Mouse (Mus musculus) kidney, embryonic 15.5 days (tissue): ENCODE measurements at regions not wholly inside any gene's neighbourhood (a gene's known extent, or its start where the extent isn't known, plus 50 kb on each side); places are given as distances from the start of the nearest gene placed in this dataset.
A peak's percentile ranks its signal among the peaks of the same experiment; 100 is the strongest.

ENCODE experiments used
- ATAC-seq: fragments of 200-750 bp; cut with Nextera tagmentation; replicated peaks from 2 replicates; pipeline ENCODE4 v1.8.0; 2017; ENCODE audit warnings: moderate TSS enrichment; ENCODE audit not compliant: low FRiP score
- H3K27ac ChIP-seq: fragments of 300-500 bp; sonication (generic); 2 replicates; pipeline ENCODE4 v1.5.1; 2015; ENCODE audit warnings: mild to moderate bottlenecking, inconsistent platforms
- H3K27me3 ChIP-seq: fragments of 300-500 bp; sonication (generic); 2 replicates; pipeline ENCODE4 v1.6.1; 2015; ENCODE audit warnings: inconsistent platforms
- H3K36me3 ChIP-seq: fragments of 300-500 bp; sonication (generic); 2 replicates; pipeline ENCODE4 v1.6.1; 2015; ENCODE audit warnings: inconsistent platforms
- H3K4me1 ChIP-seq: fragments of 300-500 bp; sonication (generic); 2 replicates; pipeline ENCODE4 v1.6.1; 2015; ENCODE audit warnings: inconsistent platforms
- H3K4me2 ChIP-seq: fragments of 300-500 bp; sonication (generic); 2 replicates; pipeline ENCODE4 v1.6.1; 2015; ENCODE audit warnings: moderate library complexity, mild to moderate bottlenecking, inconsistent platforms
- H3K4me3 ChIP-seq: fragments of 300-500 bp; sonication (generic); replicated peaks from 2 replicates; pipeline ENCODE4 v1.5.1; 2015; ENCODE audit warnings: mild to moderate bottlenecking, inconsistent platforms
- H3K9ac ChIP-seq: fragments of 300-500 bp; sonication (generic); 2 replicates; pipeline ENCODE4 v1.6.1; 2015; ENCODE audit warnings: mild to moderate bottlenecking, inconsistent platforms
- H3K9me3 ChIP-seq: fragments of 300-500 bp; sonication (generic); replicated peaks from 2 replicates; pipeline ENCODE4 v1.6.1; 2016; ENCODE audit warnings: inconsistent platforms
- WGBS: fragments of 180-500 bp; shearing (Covaris S2); methylation state at CpG from one replicate; pipeline ENCODE4 v1.1.7; 2015; ENCODE audit warnings: mixed read lengths; 5-methylcytosine and 5-hydroxymethylcytosine counted together

GRCm38 (mm10) chr6:10970587-10971138 lies 936.6 kb downstream of the Ndufa4 start:
- H3K9ac ChIP-seq = no peak overlapping the region
- 19% methylated on average over 11 of the region's 11 CpGs for WGBS
- H3K4me1 ChIP-seq = 0 out of 2 replicates have a peak, but pooled peaks cover 3% of the 10 kb centered on the region
- peak; percentile 79 for ATAC-seq
- H3K4me2 ChIP-seq = 0 out of 2 replicates have a peak overlapping the region, but pooled peaks have one; percentile 10
- H3K27ac ChIP-seq = peak overlapping the region; percentile 59
- H3K27me3 ChIP-seq = no peaks in the 10 kb centered on the region
- no peak overlapping the region for H3K4me3 ChIP-seq
- no peaks in the 10 kb centered on the region for H3K9me3 ChIP-seq
- H3K36me3 ChIP-seq = no peaks in the 10 kb centered on the region

- Histone ChIP-seq H3K4me2 (no peak overlapping the region), H3K27me3 (no peaks in the 10 kb centered on the region), H3K9me3 (no peaks in the 10 kb centered on the region), H3K4me3 (no peak overlapping the region), H3K27ac (0 out of 2 replicates have a peak overlapping the region, but pooled peaks have one; percentile 5), H3K36me3 (no peaks in the 10 kb centered on the region), H3K4me1 (0 out of 2 replicates have a peak, but pooled peaks cover 3% of the 10 kb centered on the region), H3K9ac (no peak overlapping the region)
- ATAC-seq = no peak
- WGBS = 38% methylated on average over 7 of the region's 7 CpGs
Observed at GRCm38 (mm10) chr6:10969841-10970536, 937.3 kb downstream of the Ndufa4 start.

- H3K9ac ChIP-seq = no peak overlapping the region
- no peak overlapping the region for H3K4me3 ChIP-seq
- H3K9me3 ChIP-seq = no peaks in the 10 kb centered on the region
- no peak overlapping the region for H3K27ac ChIP-seq
- ATAC-seq = no peak
- no peak overlapping the region for H3K4me2 ChIP-seq
- H3K27me3 ChIP-seq = no peaks in the 10 kb centered on the region
- WGBS = 80% methylated on average over 1 of the region's 1 CpGs
- H3K36me3 ChIP-seq = no peaks in the 10 kb centered on the region
- H3K4me1 ChIP-seq = no peaks in the 10 kb centered on the region
Observed at GRCm38 (mm10) chr6:10943545-10943944, 963.8 kb downstream of the Ndufa4 start.

GRCm38 (mm10) chr6:10941470-10941869 lies 965.8 kb downstream of the Ndufa4 start:
- Histone ChIP-seq H3K9me3 (no peaks in the 10 kb centered on the region), H3K27me3 (no peaks in the 10 kb centered on the region), H3K36me3 (no peaks in the 10 kb centered on the region), H3K4me1 (no peaks in the 10 kb centered on the region), H3K27ac (no peak overlapping the region), H3K9ac (no peak overlapping the region), H3K4me3 (no peak overlapping the region), H3K4me2 (no peak overlapping the region)
- WGBS = 95% methylated on average over 3 of the region's 3 CpGs
- ATAC-seq = no peak
